Mouse (Mus musculus): ENCODE data around the gene Tmem178b. TPM values are rescaled to one million over a fixed set of nuclear protein-coding genes. Genes with fewer than 3 reads are reported as not detected.
A peak's percentile ranks its signal among the peaks of the same experiment; 100 is the strongest.

Tmem178b gene
- polyA plus RNA-seq, 1 experiment from 2014 or later: 35.7 TPM

GRCm38 (mm10) chr6:40048969-40049908, 176.2 kb downstream of the Tmem178b start:
- Histone ChIP-seq H3K27me3 (replicated peaks) (no peaks in the 10 kb centered on the region), H3K27ac (peak overlapping the region; percentile 89), H3K36me3 (replicated peaks) (no peaks in the 10 kb centered on the region), H3K9ac (peak overlapping the region; percentile 40; the same call in 1 of the 2 replicates), H3K4me2 (peak overlapping the region; percentile 47), H3K4me1 (peaks cover 26% of the 10 kb centered on the region), H3K4me3 (peak overlapping the region; percentile 15; the same call in 1 of the 2 replicates), H3K9me3 (no peaks in the 10 kb centered on the region)
- ATAC-seq (replicated peaks): peak; percentile 86
- 25% methylated on average over 11 of the region's 11 CpGs for WGBS

GRCm38 (mm10) chr6:40049909-40050484, 176.9 kb downstream of the Tmem178b start:
- peaks cover 26% of the 10 kb centered on the region for H3K4me1 ChIP-seq
- H3K36me3 ChIP-seq (replicated peaks): no peaks in the 10 kb centered on the region
- no peaks in the 10 kb centered on the region for H3K9me3 ChIP-seq
- H3K4me2 ChIP-seq: peak overlapping the region; percentile 47
- H3K27ac ChIP-seq: peak overlapping the region; percentile 89
- H3K27me3 ChIP-seq (replicated peaks): no peaks in the 10 kb centered on the region
- peak; percentile 90 for ATAC-seq (replicated peaks)
- 31% methylated on average over 6 of the region's 6 CpGs for WGBS
- H3K4me3 ChIP-seq: no peak overlapping the region
- no peak overlapping the region for H3K9ac ChIP-seq

- 94% methylated on average over 2 of the region's 2 CpGs for WGBS
- Histone ChIP-seq H3K36me3 (replicated peaks) (no peaks in the 10 kb centered on the region), H3K4me2 (no peak overlapping the region), H3K9ac (no peak overlapping the region), H3K27me3 (replicated peaks) (no peaks in the 10 kb centered on the region), H3K4me3 (no peak overlapping the region), H3K4me1 (peaks cover 26% of the 10 kb centered on the region), H3K27ac (no peak overlapping the region), H3K9me3 (no peaks in the 10 kb centered on the region)
- ATAC-seq (replicated peaks): no peak
These were observed 178.6 kb downstream of the Tmem178b start for GRCm38 (mm10) chr6:40051698-40052097.

- ATAC-seq (replicated peaks): no peak
- H3K4me1 ChIP-seq: peaks cover 26% of the 10 kb centered on the region
- 82% methylated on average over 1 of the region's 1 CpGs for WGBS
- H3K9ac ChIP-seq: no peak overlapping the region
- no peaks in the 10 kb centered on the region for H3K27me3 ChIP-seq (replicated peaks)
- no peak overlapping the region for H3K27ac ChIP-seq
- H3K4me3 ChIP-seq: no peak overlapping the region
- H3K4me2 ChIP-seq: no peak overlapping the region
- no peaks in the 10 kb centered on the region for H3K36me3 ChIP-seq (replicated peaks)
- H3K9me3 ChIP-seq: no peaks in the 10 kb centered on the region
These were observed 179.5 kb downstream of the Tmem178b start for GRCm38 (mm10) chr6:40052593-40052992.

- Histone ChIP-seq H3K36me3 (replicated peaks) (no peaks in the 10 kb centered on the region), H3K4me3 (no peak overlapping the region), H3K4me2 (no peak overlapping the region), H3K9me3 (no peaks in the 10 kb centered on the region), H3K9ac (no peak overlapping the region), H3K27ac (no peak overlapping the region), H3K4me1 (peaks cover 17% of the 10 kb centered on the region), H3K27me3 (replicated peaks) (no peaks in the 10 kb centered on the region)
- no peak for ATAC-seq (replicated peaks)
- 76% methylated on average over 3 of the region's 3 CpGs for WGBS
These were observed 186.4 kb downstream of the Tmem178b start for GRCm38 (mm10) chr6:40059466-40059865.

- 58% methylated on average over 5 of the region's 5 CpGs for WGBS
- no peak overlapping the region for H3K4me2 ChIP-seq
- H3K27ac ChIP-seq: peak overlapping the region; percentile 39
- H3K9me3 ChIP-seq: no peaks in the 10 kb centered on the region
- no peak overlapping the region for H3K4me3 ChIP-seq
- H3K4me1 ChIP-seq: peaks cover 17% of the 10 kb centered on the region
- H3K27me3 ChIP-seq (replicated peaks): no peaks in the 10 kb centered on the region
- H3K36me3 ChIP-seq (replicated peaks): no peaks in the 10 kb centered on the region
- peak; percentile 48; the same call in 1 of the 2 replicates for ATAC-seq (replicated peaks)
- no peak overlapping the region for H3K9ac ChIP-seq
These were observed 188.5 kb downstream of the Tmem178b start for GRCm38 (mm10) chr6:40061327-40062189.

GRCm38 (mm10) chr6:40062190-40062501, 189.1 kb downstream of the Tmem178b start:
- Histone ChIP-seq H3K9me3 (no peaks in the 10 kb centered on the region), H3K4me1 (peaks cover 17% of the 10 kb centered on the region), H3K27ac (0 out of 2 replicates have a peak overlapping the region, but pooled peaks have one; percentile 39), H3K4me2 (no peak overlapping the region), H3K9ac (no peak overlapping the region), H3K36me3 (replicated peaks) (no peaks in the 10 kb centered on the region), H3K4me3 (no peak overlapping the region), H3K27me3 (replicated peaks) (no peaks in the 10 kb centered on the region)
- ATAC-seq (replicated peaks): 0 out of 2 replicates have a peak, but pooled peaks have one; percentile 18
- 73% methylated on average over 7 of the region's 7 CpGs for WGBS

GRCm38 (mm10) chr6:40063438-40063837, 190.4 kb downstream of the Tmem178b start:
- Histone ChIP-seq H3K4me2 (no peak overlapping the region), H3K9me3 (no peaks in the 10 kb centered on the region), H3K9ac (no peak overlapping the region), H3K4me3 (no peak overlapping the region), H3K36me3 (replicated peaks) (no peaks in the 10 kb centered on the region), H3K27me3 (replicated peaks) (no peaks in the 10 kb centered on the region), H3K4me1 (peaks cover 24% of the 10 kb centered on the region), H3K27ac (no peak overlapping the region)
- ATAC-seq (replicated peaks): no peak
- 84% methylated on average over 1 of the region's 1 CpGs for WGBS

- Histone ChIP-seq H3K9ac (no peak overlapping the region), H3K4me1 (peaks cover 24% of the 10 kb centered on the region), H3K9me3 (no peaks in the 10 kb centered on the region), H3K27ac (no peak overlapping the region), H3K4me2 (no peak overlapping the region), H3K27me3 (replicated peaks) (no peaks in the 10 kb centered on the region), H3K4me3 (no peak overlapping the region), H3K36me3 (replicated peaks) (no peaks in the 10 kb centered on the region)
- no peak for ATAC-seq (replicated peaks)
- WGBS: 87% methylated on average over 1 of the region's 1 CpGs
These were observed 190.8 kb downstream of the Tmem178b start for GRCm38 (mm10) chr6:40063899-40064298.

- WGBS: 80% methylated on average over 2 of the region's 2 CpGs
- Histone ChIP-seq H3K9me3 (no peaks in the 10 kb centered on the region), H3K4me3 (no peak overlapping the region), H3K27me3 (replicated peaks) (no peaks in the 10 kb centered on the region), H3K4me2 (no peak overlapping the region), H3K9ac (no peak overlapping the region), H3K36me3 (replicated peaks) (no peaks in the 10 kb centered on the region), H3K4me1 (peaks cover 24% of the 10 kb centered on the region), H3K27ac (no peak overlapping the region)
- no peak for ATAC-seq (replicated peaks)
These were observed 191.3 kb downstream of the Tmem178b start for GRCm38 (mm10) chr6:40064342-40064741.

- no peaks in the 10 kb centered on the region for H3K36me3 ChIP-seq (replicated peaks)
- 81% methylated on average over 6 of the region's 6 CpGs for WGBS
- H3K4me3 ChIP-seq: no peak overlapping the region
- 0 out of 2 replicates have a peak overlapping the region, but pooled peaks have one; percentile 6 for H3K27ac ChIP-seq
- H3K4me1 ChIP-seq: peaks cover 8% of the 10 kb centered on the region; the same call in 1 of the 2 replicates
- H3K27me3 ChIP-seq (replicated peaks): no peaks in the 10 kb centered on the region
- no peaks in the 10 kb centered on the region for H3K9me3 ChIP-seq
- H3K9ac ChIP-seq: no peak overlapping the region
- H3K4me2 ChIP-seq: no peak overlapping the region
- ATAC-seq (replicated peaks): no peak
These were observed 195.4 kb downstream of the Tmem178b start for GRCm38 (mm10) chr6:40068467-40068866.

- Histone ChIP-seq H3K36me3 (replicated peaks) (no peaks in the 10 kb centered on the region), H3K4me1 (peaks cover 12% of the 10 kb centered on the region), H3K27me3 (replicated peaks) (no peaks in the 10 kb centered on the region), H3K4me3 (no peak overlapping the region), H3K27ac (0 out of 2 replicates have a peak overlapping the region, but pooled peaks have one; percentile 12), H3K4me2 (no peak overlapping the region), H3K9me3 (no peaks in the 10 kb centered on the region), H3K9ac (no peak overlapping the region)
- 57% methylated on average over 3 of the region's 3 CpGs for WGBS
- ATAC-seq (replicated peaks): no peak
These were observed 197.9 kb downstream of the Tmem178b start for GRCm38 (mm10) chr6:40071007-40071406.
